Mouse (Mus musculus) heart, embryonic 13.5 days (tissue): ENCODE measurements around the gene Sprr3. TPM values are rescaled to one million over a fixed set of nuclear protein-coding genes. Genes with fewer than 3 reads are reported as not detected.
"Not testable (repeated sequence)": the region's sequence is repeated elsewhere in the genome, so short reads cannot be mapped to it uniquely, and the experiment has no call there.

Source experiments
- ATAC-seq: fragments of 200-750 bp; cut with Nextera tagmentation; 2 replicates; pipeline ENCODE4 v1.8.0; 2017; ENCODE audit warnings: moderate TSS enrichment; ENCODE audit not compliant: insufficient number of reproducible peaks, low FRiP score, low TSS enrichment; ENCODE audit errors: extremely low read depth
- H3K27ac ChIP-seq: fragments of 300-500 bp; sonication (generic); replicated peaks from 2 replicates; pipeline ENCODE4 v1.5.1; 2015; ENCODE audit warnings: moderate library complexity, mild to moderate bottlenecking, inconsistent platforms
- H3K27me3 ChIP-seq: fragments of 300-500 bp; sonication (generic); replicated peaks from 2 replicates; pipeline ENCODE4 v1.6.1; 2015; ENCODE audit warnings: mild to moderate bottlenecking, inconsistent platforms
- H3K36me3 ChIP-seq: fragments of 300-500 bp; sonication (generic); 2 replicates; pipeline ENCODE4 v1.6.1; 2015; ENCODE audit warnings: mild to moderate bottlenecking, inconsistent platforms
- H3K4me1 ChIP-seq: fragments of 300-500 bp; sonication (generic); 2 replicates; pipeline ENCODE4 v1.6.1; 2015; ENCODE audit warnings: inconsistent platforms
- H3K4me2 ChIP-seq: fragments of 300-500 bp; sonication (generic); 2 replicates; pipeline ENCODE4 v1.6.1; 2015; ENCODE audit warnings: inconsistent platforms, mild to moderate bottlenecking, moderate library complexity
- H3K4me3 ChIP-seq: fragments of 300-500 bp; sonication (generic); 2 replicates; pipeline ENCODE4 v1.5.1; 2015; ENCODE audit warnings: moderate library complexity, mild to moderate bottlenecking, inconsistent platforms
- H3K9ac ChIP-seq: fragments of 300-500 bp; sonication (generic); 2 replicates; pipeline ENCODE4 v1.6.1; 2015; ENCODE audit warnings: inconsistent platforms, mild to moderate bottlenecking, moderate library complexity
- H3K9me3 ChIP-seq: fragments of 300-500 bp; sonication (generic); 2 replicates; pipeline ENCODE4 v1.6.1; 2016; ENCODE audit warnings: inconsistent platforms
- WGBS: fragments of 180-500 bp; shearing (Covaris S2); methylation state at CpG from one replicate; pipeline ENCODE4 v1.1.7; 2015; ENCODE audit warnings: mixed read lengths; 5-methylcytosine and 5-hydroxymethylcytosine counted together
- polyA plus RNA-seq: library from polyadenylated mRNA; unstranded; fragments of >200 nt; fragmentation: Nextera tagmentation; extraction: Ambion mirVana; gene quantifications from 2 replicates; pipeline ENCODE4 v1.2.1, GENCODE M21; 2015

Gene Sprr3
- not detected in 2 replicates for polyA plus RNA-seq

GRCm38 (mm10) chr3:92458620-92459019 lies at the start of gene Sprr3:
Sprr3 (minus strand) TSS chr3:92458720.
- WGBS: 56% methylated on average over 2 of the region's 2 CpGs
- Histone ChIP-seq H3K27ac (no peak within 1 kb of the TSS), H3K36me3 (no peaks in the 10 kb centered on the region), H3K9me3 (no peaks in the 10 kb centered on the region), H3K4me3 (no peak within 1 kb of the TSS), H3K4me2 (no peak within 1 kb of the TSS), H3K4me1 (no peaks in the 10 kb centered on the region), H3K9ac (no peak within 1 kb of the TSS), H3K27me3 (no peaks in the 10 kb centered on the region)
- ATAC-seq: no peak

GRCm38 (mm10) chr3:92508185-92508584 lies 49.7 kb upstream of the Sprr3 start:
- no peaks in the 10 kb centered on the region for H3K27me3 ChIP-seq
- H3K36me3 ChIP-seq: no peaks in the 10 kb centered on the region
- no peak for ATAC-seq
- no peak overlapping the region for H3K27ac ChIP-seq
- H3K4me3 ChIP-seq: no peak overlapping the region
- H3K9ac ChIP-seq: no peak overlapping the region
- 63% methylated on average over 1 of the region's 1 CpGs for WGBS
- H3K9me3 ChIP-seq: no peaks in the 10 kb centered on the region
- no peaks in the 10 kb centered on the region for H3K4me1 ChIP-seq
- no peak overlapping the region for H3K4me2 ChIP-seq

GRCm38 (mm10) chr3:92503528-92503927 lies 45.0 kb upstream of the Sprr3 start:
- Histone ChIP-seq H3K4me2 (no peak overlapping the region), H3K27ac (no peak overlapping the region), H3K36me3 (no peaks in the 10 kb centered on the region), H3K9me3 (no peaks in the 10 kb centered on the region), H3K27me3 (no peaks in the 10 kb centered on the region), H3K4me3 (no peak overlapping the region), H3K4me1 (no peaks in the 10 kb centered on the region), H3K9ac (no peak overlapping the region)
- no peak for ATAC-seq

GRCm38 (mm10) chr3:92500393-92500792 lies 41.9 kb upstream of the Sprr3 start, which contains the start of gene Sprr4:
Sprr4 (minus strand) TSS chr3:92500493.
- no peak for ATAC-seq
- Histone ChIP-seq H3K27ac (no peak within 1 kb of the TSS), H3K27me3 (no peaks in the 10 kb centered on the region), H3K9me3 (no peaks in the 10 kb centered on the region), H3K36me3 (no peaks in the 10 kb centered on the region), H3K4me2 (no peak within 1 kb of the TSS), H3K9ac (no peak within 1 kb of the TSS), H3K4me3 (no peak within 1 kb of the TSS), H3K4me1 (no peaks in the 10 kb centered on the region)
- 83% methylated on average over 1 of the region's 1 CpGs for WGBS

- not testable (repeated sequence) for H3K36me3 ChIP-seq, H3K4me3 ChIP-seq, ATAC-seq, H3K4me1 ChIP-seq, H3K4me2 ChIP-seq, H3K9me3 ChIP-seq, H3K27me3 ChIP-seq, H3K27ac ChIP-seq, H3K9ac ChIP-seq
These were observed 31.7 kb upstream of the Sprr3 start for GRCm38 (mm10) chr3:92490262-92490661.

GRCm38 (mm10) chr3:92486307-92486706 lies 27.8 kb upstream of the Sprr3 start:
- no peaks in the 10 kb centered on the region for H3K27me3 ChIP-seq
- no peak overlapping the region for H3K27ac ChIP-seq
- H3K4me3 ChIP-seq: no peak overlapping the region
- H3K9me3 ChIP-seq: no peaks in the 10 kb centered on the region
- no peaks in the 10 kb centered on the region for H3K4me1 ChIP-seq
- no peak for ATAC-seq
- H3K4me2 ChIP-seq: no peak overlapping the region
- H3K9ac ChIP-seq: no peak overlapping the region
- WGBS: 42% methylated on average over 1 of the region's 1 CpGs
- H3K36me3 ChIP-seq: no peaks in the 10 kb centered on the region

- Histone ChIP-seq H3K27me3 (no peaks in the 10 kb centered on the region), H3K9ac (no peak within 1 kb of the TSS), H3K27ac (no peak within 1 kb of the TSS), H3K4me2 (no peak within 1 kb of the TSS), H3K36me3 (no peaks in the 10 kb centered on the region), H3K4me3 (no peak within 1 kb of the TSS), H3K4me1 (no peaks in the 10 kb centered on the region), H3K9me3 (no peaks in the 10 kb centered on the region)
- ATAC-seq: no peak
These were observed 27.3 kb upstream of the Sprr3 start, which contains the start of gene Sprr1a for GRCm38 (mm10) chr3:92485863-92486262. Sprr1a (minus strand) TSS chr3:92485895.

GRCm38 (mm10) chr3:92481249-92481648 lies 22.7 kb upstream of the Sprr3 start:
- not testable (repeated sequence) for H3K4me1 ChIP-seq

GRCm38 (mm10) chr3:92470111-92470510 lies 11.6 kb upstream of the Sprr3 start:
- 64% methylated on average over 2 of the region's 2 CpGs for WGBS
- no peaks in the 10 kb centered on the region for H3K27me3 ChIP-seq
- ATAC-seq: no peak
- no peak overlapping the region for H3K4me2 ChIP-seq
- H3K9ac ChIP-seq: no peak overlapping the region
- H3K4me3 ChIP-seq: no peak overlapping the region
- no peaks in the 10 kb centered on the region for H3K4me1 ChIP-seq
- H3K9me3 ChIP-seq: no peaks in the 10 kb centered on the region
- no peaks in the 10 kb centered on the region for H3K36me3 ChIP-seq
- no peak overlapping the region for H3K27ac ChIP-seq

More at GRCm38 (mm10) chr3:92481249-92481648, 22.7 kb upstream of the Sprr3 start:
- not testable (repeated sequence) for H3K9me3 ChIP-seq, H3K27ac ChIP-seq, H3K27me3 ChIP-seq, H3K9ac ChIP-seq, H3K4me2 ChIP-seq, H3K36me3 ChIP-seq, ATAC-seq, H3K4me3 ChIP-seq

- Histone ChIP-seq H3K4me3 (no peak overlapping the region), H3K27me3 (no peaks in the 10 kb centered on the region), H3K4me2 (no peak overlapping the region), H3K9me3 (no peaks in the 10 kb centered on the region), H3K9ac (no peak overlapping the region), H3K27ac (no peak overlapping the region), H3K4me1 (no peaks in the 10 kb centered on the region), H3K36me3 (no peaks in the 10 kb centered on the region)
- no peak for ATAC-seq
These were observed 8.9 kb upstream of the Sprr3 start for GRCm38 (mm10) chr3:92467424-92467823.

GRCm38 (mm10) chr3:92466576-92466975 lies 8.1 kb upstream of the Sprr3 start:
- Histone ChIP-seq H3K36me3 (no peaks in the 10 kb centered on the region), H3K4me2 (no peak overlapping the region), H3K9me3 (no peaks in the 10 kb centered on the region), H3K4me3 (no peak overlapping the region), H3K4me1 (no peaks in the 10 kb centered on the region), H3K27ac (no peak overlapping the region), H3K9ac (no peak overlapping the region), H3K27me3 (no peaks in the 10 kb centered on the region)
- WGBS: 63% methylated on average over 1 of the region's 1 CpGs
- ATAC-seq: no peak

- ATAC-seq: no peak
- Histone ChIP-seq H3K36me3 (no peaks in the 10 kb centered on the region), H3K27ac (no peak overlapping the region), H3K4me2 (no peak overlapping the region), H3K9ac (no peak overlapping the region), H3K9me3 (no peaks in the 10 kb centered on the region), H3K4me1 (no peaks in the 10 kb centered on the region), H3K4me3 (no peak overlapping the region), H3K27me3 (no peaks in the 10 kb centered on the region)
- 52% methylated on average over 5 of the region's 5 CpGs for WGBS
These were observed 3.4 kb downstream of the Sprr3 start for GRCm38 (mm10) chr3:92455151-92455550.
